Mouse (Mus musculus) heart, postnatal 25 days (tissue): ENCODE measurements around the gene Usp54. TPM values are rescaled to one million over a fixed set of nuclear protein-coding genes. Genes with fewer than 3 reads are reported as not detected.
"Not testable (repeated sequence)": the region's sequence is repeated elsewhere in the genome, so short reads cannot be mapped to it uniquely, and the experiment has no call there.

ENCODE experiments used
- DNase-seq: peaks from one replicate; pipeline ENCODE4 v3.0.0; 2022; ENCODE audit warnings: low spot score
- intact Hi-C: fragments of 180-260 bp; cut with DNase I; formaldehyde crosslinking; loops from one replicate; pipeline ENCODE4 v1.15.1; 2025
- total RNA-seq, 2 experiments: library from RNA; stranded (reverse); gene quantifications; 2 replicates each; pipeline ENCODE4 v1.2.3; 2021

The Usp54 gene
- total RNA-seq, 2 experiments from 2014 or later, result 16.6 to 17.6 TPM

GRCm38 (mm10) chr14:20619131-20619530 lies 21.7 kb downstream of the Usp54 start:
- DNase-seq, result no peak
- intact Hi-C loops, result no loop called here

- intact Hi-C loops, result no loop called here
- no peak for DNase-seq
Observed at GRCm38 (mm10) chr14:20618211-20618610, 22.7 kb downstream of the Usp54 start.

GRCm38 (mm10) chr14:20616421-20616820 lies 24.4 kb downstream of the Usp54 start:
- intact Hi-C loops, result no loop called here
- peak; percentile 8 for DNase-seq

GRCm38 (mm10) chr14:20615075-20615474 lies 25.8 kb downstream of the Usp54 start:
- intact Hi-C loops, result no loop called here
- no peak for DNase-seq

GRCm38 (mm10) chr14:20612820-20613219 lies 28.0 kb downstream of the Usp54 start:
- intact Hi-C loops, result no loop called here
- DNase-seq, result no peak

GRCm38 (mm10) chr14:20610146-20610545 lies 30.7 kb downstream of the Usp54 start:
- intact Hi-C loops, result no loop called here
- peak; percentile 29 for DNase-seq

- no peak for DNase-seq
- intact Hi-C loops, result no loop called here
Observed at GRCm38 (mm10) chr14:20609519-20609918, 31.3 kb downstream of the Usp54 start.

GRCm38 (mm10) chr14:20607396-20608126 lies 33.3 kb downstream of the Usp54 start:
- intact Hi-C loops, result no loop called here
- DNase-seq, result peak; percentile 19

- intact Hi-C loops, result no loop called here
- no peak for DNase-seq
Observed at GRCm38 (mm10) chr14:20601287-20601686, 39.6 kb downstream of the Usp54 start.

GRCm38 (mm10) chr14:20600203-20600602 lies 40.7 kb downstream of the Usp54 start:
- DNase-seq, result no peak
- intact Hi-C loops, result no loop called here

GRCm38 (mm10) chr14:20599542-20599941 lies 41.3 kb downstream of the Usp54 start:
- intact Hi-C loops, result no loop called here
- DNase-seq, result no peak

GRCm38 (mm10) chr14:20595781-20596180 lies 45.1 kb downstream of the Usp54 start:
- intact Hi-C loops, result no loop called here
- no peak for DNase-seq

- intact Hi-C loops, result no loop called here
- DNase-seq, result no peak
Observed at GRCm38 (mm10) chr14:20587458-20587857, 53.4 kb downstream of the Usp54 start.

GRCm38 (mm10) chr14:20578822-20579407 lies 61.9 kb downstream of the Usp54 start:
- intact Hi-C loops, result loop anchor here (5.0 kb wide), 1 partner anchor 63 kb away; the partner anchor contains the start of gene Usp54
- no peak for DNase-seq

GRCm38 (mm10) chr14:20576179-20576578 lies 64.7 kb downstream of the Usp54 start:
- intact Hi-C loops, result loop anchor here (1.0 to 5.0 kb wide), 2 partner anchors 66 to 82 kb away; partner anchors contain the start of gene Usp54
- peak; percentile 14 for DNase-seq

- intact Hi-C loops, DNase-seq: not testable (repeated sequence)
Observed at GRCm38 (mm10) chr14:20573196-20573595, 67.7 kb downstream of the Usp54 start.

- DNase-seq, result no peak
Observed at GRCm38 (mm10) chr14:20565256-20566021, 75.4 kb downstream of the Usp54 start.

GRCm38 (mm10) chr14:20564692-20565091 lies 76.2 kb downstream of the Usp54 start:
- intact Hi-C loops, result no loop called here
- DNase-seq, result no peak

More at GRCm38 (mm10) chr14:20565256-20566021, 75.4 kb downstream of the Usp54 start:
- intact Hi-C loops, result no loop called here

GRCm38 (mm10) chr14:20561897-20562296 lies 79.0 kb downstream of the Usp54 start:
- intact Hi-C loops, result no loop called here
- no peak for DNase-seq

- no peak for DNase-seq
- intact Hi-C loops, result no loop called here
Observed at GRCm38 (mm10) chr14:20550136-20550535, 90.7 kb downstream of the Usp54 start.

- intact Hi-C loops, result loop anchor here (5.0 kb wide), 1 partner anchor 149 kb away; no protein-coding TSS in a partner anchor
- DNase-seq, result peak; percentile 70
Observed at GRCm38 (mm10) chr14:20546415-20546814, 94.4 kb downstream of the Usp54 start, which contains the start of gene Ppp3cb. Gene Ppp3cb (minus strand): TSS chr14:20546573.
